In genomic region chr5:111422058-111422800, GRCm38 (mm10) we compare ENCODE assay signal across 9 mouse cellular contexts. TPM values are rescaled to one million over a fixed set of nuclear protein-coding genes. Genes with fewer than 3 reads are reported as not detected.
DNase-seq lines count a peak whose midpoint lies in the region; ATAC-seq and TF ChIP-seq lines count a peak whose summit lies in the region.
"Had no signal": no experiment of that assay in that cellular context is flagged by ENCODE, and none has a peak within 500 bp of the region (broad histone marks: within the 10 kb centered on the region; RNA-seq: fewer than 3 reads in every experiment).

No protein-coding gene starts in this region.

- peaks cover 54% of the 10 kb centered on the region for H3K36me3 ChIP-seq in heart, embryonic 13.5 days
- H3K36me3 ChIP-seq in forebrain, embryonic 16.5 days (ENCODE audit: control insufficient read depth, insufficient read depth), result peaks cover 9% of the 10 kb centered on the region
- H3K36me3 ChIP-seq in limb, embryonic 15.5 days, result peaks cover 10% of the 10 kb centered on the region; the same call in 1 of the 2 replicates
- H3K36me3 ChIP-seq in thymus, adult 2 months (ENCODE audit: control insufficient read depth, insufficient read depth, low read length), result no peaks in the 10 kb centered on the region

- TF ChIP-seq CTCF in brain, embryonic 14.5 days (IDR thresholded peaks at IDR 0.05; ENCODE audit: borderline replicate concordance, extremely low read depth, insufficient read depth, insufficient read length), result no peak
- no peak for TF ChIP-seq CTCF in thymus, adult 2 months (IDR thresholded peaks at IDR 0.05; ENCODE audit: borderline replicate concordance, control insufficient read depth, extremely low read depth, insufficient read depth, low read length, poor library complexity)

- H3K9ac ChIP-seq in heart, embryonic 13.5 days, result peak overlapping the region; percentile 4; the same call in 1 of the 2 replicates
- peak overlapping the region; percentile 89 for H3K9ac ChIP-seq in forebrain, embryonic 16.5 days (replicated peaks; ENCODE audit: low read depth, low read length)
- H3K9ac ChIP-seq in limb, embryonic 15.5 days, result no peak overlapping the region

- WGBS in heart, embryonic 13.5 days, result 65% methylated on average over 8 of the region's 8 CpGs
- WGBS in forebrain, embryonic 16.5 days, result 17% methylated on average over 8 of the region's 8 CpGs
- WGBS in limb, embryonic 15.5 days, result 59% methylated on average over 8 of the region's 8 CpGs
- WGBS in thymus, adult 2 months, result 87% methylated on average over 8 of the region's 8 CpGs

- H3K27ac ChIP-seq in heart, embryonic 13.5 days (replicated peaks), result no peak overlapping the region
- peak overlapping the region; percentile 98 for H3K27ac ChIP-seq in forebrain, embryonic 16.5 days (ENCODE audit: low read length)
- no peak overlapping the region for H3K27ac ChIP-seq in limb, embryonic 15.5 days
- no peak overlapping the region for H3K27ac ChIP-seq in thymus, adult 2 months (ENCODE audit: control insufficient read depth, insufficient read depth, low read length)

- peak overlapping the region; percentile 94 for H3K4me2 ChIP-seq in heart, embryonic 13.5 days
- peak overlapping the region; percentile 68 for H3K4me2 ChIP-seq in forebrain, embryonic 16.5 days (ENCODE audit: low read length)
- H3K4me2 ChIP-seq in limb, embryonic 15.5 days, result peak overlapping the region; percentile 91

- no peak for ATAC-seq in heart, embryonic 13.5 days (ENCODE audit: extremely low read depth, insufficient number of reproducible peaks, low FRiP score, low TSS enrichment)
- no peak for ATAC-seq in forebrain, embryonic 16.5 days
- ATAC-seq in limb, embryonic 15.5 days (ENCODE audit: insufficient number of reproducible peaks, low FRiP score, low TSS enrichment, low read depth), result no peak
- ATAC-seq: activated CD4-positive, CD25-positive, alpha-beta regulatory T cell, adult 4 months had no signal

- no peak for TF ChIP-seq POLR2A in brain, embryonic 14.5 days (IDR thresholded peaks at IDR 0.05; ENCODE audit: borderline replicate concordance, extremely low read depth, insufficient read depth, insufficient read length, poor library complexity, severe bottlenecking)
- TF ChIP-seq POLR2A in thymus, adult 2 months (IDR thresholded peaks at IDR 0.05; ENCODE audit: control insufficient read depth, extremely low read depth, insufficient read depth, low read length, poor library complexity), result no peak

- H3K27me3 ChIP-seq in heart, embryonic 13.5 days (replicated peaks), result peaks cover 40% of the 10 kb centered on the region
- H3K27me3 ChIP-seq in forebrain, embryonic 16.5 days (replicated peaks; ENCODE audit: control insufficient read depth, insufficient read depth, low read length), result no peaks in the 10 kb centered on the region
- peaks cover 32% of the 10 kb centered on the region for H3K27me3 ChIP-seq in limb, embryonic 15.5 days
- peaks cover 22% of the 10 kb centered on the region; the same call in 1 of the 2 replicates for H3K27me3 ChIP-seq in thymus, adult 2 months (ENCODE audit: control insufficient read depth, insufficient read depth, low read length)

- no peaks in the 10 kb centered on the region for H3K9me3 ChIP-seq in heart, embryonic 13.5 days
- no peaks in the 10 kb centered on the region for H3K9me3 ChIP-seq in forebrain, embryonic 16.5 days (ENCODE audit: control insufficient read depth, low read length)
- H3K9me3 ChIP-seq in limb, embryonic 15.5 days, result no peaks in the 10 kb centered on the region

- peaks cover 86% of the 10 kb centered on the region for H3K4me1 ChIP-seq in heart, embryonic 13.5 days
- peaks cover 40% of the 10 kb centered on the region for H3K4me1 ChIP-seq in forebrain, embryonic 16.5 days (replicated peaks; ENCODE audit: control insufficient read depth, insufficient read depth, low read length)
- H3K4me1 ChIP-seq in limb, embryonic 15.5 days, result peaks cover 84% of the 10 kb centered on the region
- peaks cover 6% of the 10 kb centered on the region; the same call in 1 of the 2 replicates for H3K4me1 ChIP-seq in thymus, adult 2 months (replicated peaks; ENCODE audit: control insufficient read depth, insufficient read depth, low read length)

- peak overlapping the region; percentile 10 for H3K4me3 ChIP-seq in heart, embryonic 13.5 days
- peak overlapping the region; percentile 71 for H3K4me3 ChIP-seq in forebrain, embryonic 16.5 days (replicated peaks; ENCODE audit: low read length)
- H3K4me3 ChIP-seq in limb, embryonic 15.5 days, result peak overlapping the region; percentile 86; the same call in 1 of the 2 replicates
- H3K4me3 ChIP-seq in thymus, adult 2 months (ENCODE audit: control insufficient read depth, insufficient read depth, low read length), result no peak overlapping the region

- DNase-seq in heart, adult 8-10 months (ENCODE audit: low spot score), result no peak
- DNase-seq in brain, embryonic 14.5 days (ENCODE audit: low read depth), result peak; percentile 77
- DNase-seq in thymus, adult 2 months, result no peak
- no peak for DNase-seq in thymus, postnatal 4 days
- DNase-seq in adipocyte (ENCODE audit: low spot score), result no peak

RNA-seq across cellular contexts. Expression of gene Mn1, which starts 5.1 kb away (rescaled TPM):
- 7.2 and 8.2 TPM in 2 replicates for polyA plus RNA-seq in heart, embryonic 13.5 days (2015; fragmentation: Nextera tagmentation; extraction: Ambion mirVana)
- total RNA-seq in heart, adult 8-10 months (2022), result 10 to 100 TPM; 13.9 to 21.6 (median 19.8) TPM
- 46.8 and 54.3 TPM in 2 replicates for polyA plus RNA-seq in brain, embryonic 14.5 days (2012; rRNA removed)
- polyA plus RNA-seq in forebrain, embryonic 16.5 days (2015; fragmentation: Nextera tagmentation; extraction: Ambion mirVana), result 99.6 and 106 TPM in 2 replicates
- polyA plus RNA-seq in limb, embryonic 15.5 days (2015; fragmentation: Nextera tagmentation; extraction: Ambion mirVana), result 14.7 and 16.9 TPM in 2 replicates
- polyA plus RNA-seq in thymus, adult 2 months (2012; rRNA removed), result 2.4 and 3.4 TPM in 2 replicates
- polyA plus RNA-seq: activated CD4-positive, CD25-positive, alpha-beta regulatory T cell, adult 4 months had no signal
